Mouse (Mus musculus): Measurements from ENCODE around the gene Nat8.
"Not testable (repeated sequence)": the region's sequence is repeated elsewhere in the genome, so short reads cannot be mapped to it uniquely, and the experiment has no call there.

DNA sequence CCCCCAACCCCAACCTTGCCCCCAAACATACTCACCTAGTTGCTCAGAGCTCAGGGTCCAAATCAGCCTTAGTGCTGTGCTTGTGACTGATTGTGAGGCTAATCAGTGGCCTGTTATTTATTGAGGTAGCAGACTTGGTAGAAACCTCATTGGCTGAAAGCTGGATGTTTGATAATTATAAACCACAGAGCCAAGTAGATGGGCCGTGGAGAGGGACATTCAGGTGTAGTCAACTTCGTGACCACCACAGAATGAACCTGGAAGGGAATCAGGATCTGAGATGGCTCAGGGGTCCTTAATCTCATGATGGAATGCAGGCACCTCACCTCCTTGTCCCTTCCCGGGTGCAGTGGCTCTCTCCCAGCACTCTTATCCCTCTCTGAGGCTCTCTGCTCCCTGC, 22.1 kb downstream of the Nat8 start:
- TF ChIP-seq CTCF, POLR2A (IDR thresholded peaks at IDR 0.05; ENCODE audit: extremely low read depth, insufficient read depth, low read length): not testable (repeated sequence)
